Mouse (Mus musculus) central nervous system, embryonic 11.5 days (tissue): ENCODE data around the gene Itga4. TPM values are rescaled to one million over a fixed set of nuclear protein-coding genes. Genes with fewer than 3 reads are reported as not detected.

Experiments
- polyA plus RNA-seq: library from polyadenylated mRNA; depleted of rRNA; stranded (reverse); fragments of >200 nt; gene quantifications from 2 replicates; pipeline ENCODE4 v1.2.3, GENCODE M21; 2012; rRNA removed

Gene Itga4
- 4.9 and 9.0 TPM in 2 replicates for polyA plus RNA-seq

DNA sequence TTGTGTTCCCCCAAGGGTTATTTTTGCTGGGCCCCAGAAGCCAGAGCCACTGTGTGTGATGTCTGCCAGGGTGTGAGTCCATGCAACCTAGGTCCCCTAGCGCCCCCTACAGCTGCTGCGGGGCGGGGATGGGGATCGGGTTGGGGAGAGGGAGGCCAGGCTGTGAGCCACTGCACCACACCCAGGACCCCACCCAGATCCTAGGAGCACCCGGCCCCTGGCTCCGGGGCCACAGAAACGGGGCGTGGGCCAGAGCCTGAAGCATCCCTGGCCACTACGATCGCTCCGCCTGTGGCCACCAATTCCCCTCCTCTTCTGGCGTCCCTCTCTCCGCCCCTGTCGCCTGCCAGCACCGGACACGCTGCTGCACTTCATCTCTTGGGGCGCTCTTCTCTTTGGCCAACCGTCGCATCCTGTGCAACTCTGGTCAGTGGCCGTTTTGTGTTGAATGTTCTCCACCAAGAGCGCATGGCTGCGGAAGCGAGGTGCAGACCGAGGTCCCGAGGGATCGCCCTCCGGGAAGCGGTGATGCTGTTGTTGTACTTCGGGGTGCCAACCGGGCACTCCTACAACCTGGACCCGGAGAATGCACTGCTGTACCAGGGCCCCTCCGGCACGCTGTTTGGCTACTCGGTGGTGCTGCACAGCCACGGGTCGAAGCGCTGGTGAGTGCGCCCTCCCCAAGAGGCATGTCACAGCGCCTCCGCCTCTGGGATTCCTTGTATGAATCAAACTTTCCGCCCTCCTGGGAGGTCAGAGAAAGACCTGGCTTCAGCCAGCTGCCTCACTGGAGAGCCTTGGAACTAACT lies at the start of gene Itga4:
Gene Itga4 (plus strand): TSS at position 235 of the 809 bp plus-strand sequence.

Other genes starting within 250 kb of the Itga4 start
- gene Neurod1, start 201.3 kb downstream of the Itga4 start, polyA plus RNA-seq, result 20.0 and 24.7 TPM in 2 replicates
- gene Cerkl, start 201.4 kb downstream of the Itga4 start, polyA plus RNA-seq, result 0.98 and 1.8 TPM in 2 replicates